Mouse (Mus musculus) testis, adult 2 months (tissue): ENCODE measurements at regions not wholly inside any gene's neighbourhood (a gene's known extent, or its start where the extent isn't known, plus 50 kb on each side); places are given as distances from the start of the nearest gene placed in this dataset.

Experiments
- CTCF ChIP-seq: fragments of 200-500 bp; IDR thresholded peaks from 2 replicates; pipeline ENCODE4 v1.5.1; 2012; ENCODE audit warnings: low read depth, mild to moderate bottlenecking, inconsistent platforms, low read length, moderate library complexity; ENCODE audit not compliant: control insufficient read depth, insufficient read depth, insufficient replicate concordance
- POLR2A ChIP-seq: fragments of 200-500 bp; IDR thresholded peaks from 2 replicates; pipeline ENCODE4 v1.6.1; 2012; ENCODE audit warnings: low read depth, mild to moderate bottlenecking, inconsistent platforms, low read length, moderate library complexity; ENCODE audit not compliant: control insufficient read depth

DNA sequence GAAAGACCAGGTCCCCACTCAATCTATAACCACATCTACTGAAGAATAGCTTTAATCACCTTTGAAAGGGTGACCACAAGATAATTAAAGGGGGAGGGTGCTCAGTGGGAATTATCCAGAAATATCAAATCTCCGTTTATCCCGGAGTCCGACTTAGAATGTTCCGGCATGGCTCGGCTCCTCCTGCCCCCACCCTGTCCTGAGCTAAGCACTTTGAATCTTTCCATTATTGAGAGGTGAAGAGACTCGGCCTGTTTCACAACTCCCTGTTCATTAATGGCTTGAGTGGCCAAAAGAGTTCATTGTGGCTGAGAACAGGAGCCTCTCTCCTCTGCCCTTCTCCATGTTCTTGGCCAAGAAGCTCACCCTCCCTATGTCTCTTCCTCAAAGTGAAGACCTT, 181.0 kb downstream of the 3110018I06Rik start:
- no peak for TF ChIP-seq POLR2A
- TF ChIP-seq CTCF = no peak
